Mouse (Mus musculus): ENCODE measurements around the gene Snx21. TPM values are rescaled to one million over a fixed set of nuclear protein-coding genes. Genes with fewer than 3 reads are reported as not detected.
"Not testable (repeated sequence)": the region's sequence is repeated elsewhere in the genome, so short reads cannot be mapped to it uniquely, and the experiment has no call there.

Gene Snx21
- polyA plus RNA-seq, 1 experiment from 2014 or later, result 22.9 TPM

DNA sequence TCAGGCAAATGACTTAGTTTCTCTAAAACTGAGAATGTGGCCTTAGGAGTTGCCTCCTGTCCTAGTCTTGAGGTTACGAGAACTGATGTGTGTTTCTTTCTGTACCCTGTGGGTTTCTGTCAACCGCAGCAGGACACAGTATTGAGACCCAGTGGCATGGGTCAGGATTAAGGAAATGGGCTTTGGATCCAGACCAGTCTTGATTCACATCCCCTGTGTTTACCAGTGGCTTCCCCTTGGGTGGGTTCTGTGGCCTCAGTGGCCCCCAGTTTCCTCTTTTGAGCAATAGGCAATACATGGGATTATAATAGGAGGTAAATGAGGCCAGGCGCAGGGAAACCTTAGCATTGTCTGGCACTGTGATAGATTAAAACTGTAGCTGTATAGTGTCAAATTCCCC is 1.4 kb downstream of the Snx21 start:
- Histone ChIP-seq H3K4me2 (peak overlapping the region; percentile 91), H3K9me3 (no peaks in the 10 kb centered on the region), H3K27ac (replicated peaks) (no peak overlapping the region), H3K9ac (peak overlapping the region; percentile 45; the same call in 1 of the 2 replicates), H3K4me1 (replicated peaks) (peaks cover 28% of the 10 kb centered on the region), H3K27me3 (no peaks in the 10 kb centered on the region), H3K4me3 (peak overlapping the region; percentile 67), H3K36me3 (peaks cover 24% of the 10 kb centered on the region)
- no peak for ATAC-seq (ENCODE audit: low read depth)
- WGBS, result 88% methylated on average over 3 of the region's 3 CpGs

DNA sequence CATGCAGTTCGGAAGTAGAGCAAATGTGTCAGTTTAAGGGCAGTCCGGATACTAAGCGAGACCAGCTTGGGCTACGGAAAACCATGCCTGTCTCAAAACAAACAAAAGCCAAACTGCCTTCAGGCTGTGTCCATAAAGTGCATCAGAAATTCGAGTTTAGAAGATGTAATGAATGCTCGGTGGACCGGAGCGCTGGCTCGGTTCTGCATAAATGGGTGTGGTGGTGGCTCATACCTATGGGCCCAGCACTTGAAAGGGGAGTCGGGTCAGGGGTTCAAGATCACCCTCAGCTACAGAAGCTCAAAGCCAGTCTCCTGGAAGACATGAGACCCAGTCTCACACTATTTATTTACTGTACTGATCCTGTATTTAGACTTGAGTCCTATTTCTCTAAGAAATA is 2.2 kb downstream of the Snx21 start:
- Histone ChIP-seq H3K4me3 (no peak overlapping the region), H3K27ac (replicated peaks) (no peak overlapping the region), H3K9me3 (no peaks in the 10 kb centered on the region), H3K27me3 (no peaks in the 10 kb centered on the region), H3K9ac (no peak overlapping the region), H3K4me1 (replicated peaks) (peaks cover 28% of the 10 kb centered on the region), H3K36me3 (peaks cover 31% of the 10 kb centered on the region), H3K4me2 (0 out of 2 replicates have a peak overlapping the region, but pooled peaks have one; percentile 91)
- no peak for ATAC-seq (ENCODE audit: low read depth)
- 83% methylated on average over 10 of the region's 10 CpGs for WGBS

DNA sequence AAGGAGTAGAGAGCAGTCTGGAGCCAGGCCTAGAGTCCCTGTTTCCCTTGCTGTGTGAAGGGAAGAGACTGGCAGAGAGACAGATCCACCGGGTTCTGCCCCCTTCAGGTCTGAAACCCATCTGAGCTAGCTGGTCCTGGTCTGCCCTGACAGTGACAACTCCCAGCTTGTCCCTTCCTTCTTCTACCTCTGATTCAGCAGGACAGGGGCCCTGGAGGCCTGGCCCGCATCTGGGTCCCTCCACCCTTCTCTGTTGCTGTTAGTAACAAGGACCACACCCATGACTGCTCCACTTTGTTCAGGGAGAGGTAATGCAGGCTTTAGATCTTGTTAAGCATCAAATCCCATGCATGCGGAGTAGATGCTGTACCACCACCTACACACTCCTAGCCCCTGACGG is 2.8 kb downstream of the Snx21 start:
- 92% methylated on average over 4 of the region's 4 CpGs for WGBS

GRCm38 (mm10) chr2:164790451-164790850 is 4.8 kb downstream of the Snx21 start:
- H3K4me2 ChIP-seq, result no peak overlapping the region
- WGBS, result 81% methylated on average over 4 of the region's 4 CpGs
- H3K9me3 ChIP-seq, result no peaks in the 10 kb centered on the region
- H3K27ac ChIP-seq (replicated peaks), result no peak overlapping the region
- ATAC-seq (ENCODE audit: low read depth), result no peak
- no peaks in the 10 kb centered on the region for H3K27me3 ChIP-seq
- H3K4me3 ChIP-seq, result no peak overlapping the region
- H3K9ac ChIP-seq, result no peak overlapping the region
- H3K4me1 ChIP-seq (replicated peaks), result peaks cover 19% of the 10 kb centered on the region
- peaks cover 55% of the 10 kb centered on the region for H3K36me3 ChIP-seq

More for the DNA sequence above, 2.8 kb downstream of the Snx21 start:
- peaks cover 28% of the 10 kb centered on the region for H3K4me1 ChIP-seq (replicated peaks)
- no peak for ATAC-seq (ENCODE audit: low read depth)
- no peak overlapping the region for H3K27ac ChIP-seq (replicated peaks)
- H3K4me2 ChIP-seq, result no peak overlapping the region
- H3K27me3 ChIP-seq, result no peaks in the 10 kb centered on the region
- no peak overlapping the region for H3K4me3 ChIP-seq
- peaks cover 38% of the 10 kb centered on the region for H3K36me3 ChIP-seq
- no peak overlapping the region for H3K9ac ChIP-seq
- no peaks in the 10 kb centered on the region for H3K9me3 ChIP-seq

- ATAC-seq (ENCODE audit: low read depth), result no peak
- Histone ChIP-seq H3K9ac (peak overlapping the region; percentile 22; the same call in 1 of the 2 replicates), H3K4me2 (no peak overlapping the region), H3K36me3 (peaks cover 69% of the 10 kb centered on the region), H3K9me3 (no peaks in the 10 kb centered on the region), H3K27ac (replicated peaks) (no peak overlapping the region), H3K4me3 (no peak overlapping the region), H3K4me1 (replicated peaks) (peaks cover 8% of the 10 kb centered on the region), H3K27me3 (no peaks in the 10 kb centered on the region)
- WGBS, result 86% methylated on average over 18 of the region's 18 CpGs
Observed at GRCm38 (mm10) chr2:164791841-164792261, 6.2 kb downstream of the Snx21 start.

DNA sequence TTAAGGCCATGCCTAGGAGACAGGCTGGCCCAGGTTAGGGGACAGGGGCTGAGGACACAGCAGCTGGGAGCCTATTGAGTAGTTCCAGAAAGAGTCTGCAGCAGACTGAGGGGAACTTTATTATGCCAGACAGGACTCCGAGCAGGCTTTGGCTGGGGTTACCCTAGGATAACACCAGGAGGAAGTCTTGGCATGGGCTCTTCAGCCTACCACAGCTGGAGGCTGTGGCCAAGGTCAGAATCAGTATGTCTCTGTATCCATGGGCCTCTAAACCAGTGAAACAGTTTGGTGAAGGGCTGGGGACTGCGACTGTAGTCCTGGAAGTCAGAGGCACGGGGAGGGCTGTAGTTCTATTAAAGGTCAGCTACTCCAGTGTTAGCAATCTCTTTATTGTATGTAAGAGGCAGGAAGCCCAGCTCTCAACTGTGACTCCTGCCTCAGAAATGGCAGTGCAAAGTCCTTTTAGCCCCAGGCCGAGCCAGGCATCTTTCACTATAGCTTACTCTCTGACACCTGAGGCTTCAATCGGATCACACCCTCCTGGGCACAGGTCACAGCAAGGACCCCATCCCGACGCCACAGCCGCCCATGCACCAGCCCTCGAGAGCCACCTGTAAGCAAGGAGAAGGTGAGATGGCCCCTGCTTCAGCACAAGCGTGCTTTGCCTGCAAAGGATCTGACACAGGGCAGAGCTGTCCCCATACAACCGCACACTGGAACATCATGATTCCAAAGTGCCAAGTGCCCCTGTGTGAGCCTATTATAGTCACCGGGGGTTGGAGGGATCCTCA is 7.0 kb downstream of the Snx21 start:
- H3K27me3 ChIP-seq, result no peaks in the 10 kb centered on the region
- 97% methylated on average over 12 of the region's 12 CpGs for WGBS
- H3K9ac ChIP-seq, result peak overlapping the region; percentile 22; the same call in 1 of the 2 replicates
- H3K36me3 ChIP-seq, result peaks cover 74% of the 10 kb centered on the region
- H3K4me1 ChIP-seq (replicated peaks), result 0 out of 2 replicates have a peak, but pooled peaks cover 3% of the 10 kb centered on the region
- H3K4me3 ChIP-seq, result no peak overlapping the region
- H3K27ac ChIP-seq (replicated peaks), result no peak overlapping the region
- H3K4me2 ChIP-seq, result no peak overlapping the region
- no peaks in the 10 kb centered on the region for H3K9me3 ChIP-seq
- ATAC-seq (ENCODE audit: low read depth), result no peak

DNA sequence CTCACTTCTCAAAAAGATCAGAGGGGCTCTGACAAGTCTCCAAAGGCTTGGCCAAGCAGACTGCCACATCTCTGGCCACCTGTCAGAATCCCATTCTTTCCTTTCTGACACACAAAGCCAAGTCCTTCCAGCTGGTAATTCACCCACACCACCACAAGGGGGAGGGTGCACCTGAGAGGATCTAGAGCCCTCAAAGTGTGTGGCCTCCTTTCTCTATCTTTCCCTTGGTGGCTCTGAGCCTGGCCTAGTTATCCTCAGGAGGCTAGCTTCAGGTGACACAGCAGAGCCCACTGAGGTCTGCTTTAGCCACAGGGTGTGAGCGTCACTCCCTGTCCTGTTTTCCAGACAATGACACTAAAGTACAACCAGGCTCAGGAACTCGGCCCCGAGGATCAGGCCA is 7.6 kb downstream of the Snx21 start:
- Histone ChIP-seq H3K36me3 (peaks cover 80% of the 10 kb centered on the region), H3K9me3 (no peaks in the 10 kb centered on the region), H3K4me2 (no peak overlapping the region), H3K27ac (replicated peaks) (no peak overlapping the region), H3K9ac (no peak overlapping the region), H3K27me3 (no peaks in the 10 kb centered on the region), H3K4me3 (no peak overlapping the region), H3K4me1 (replicated peaks) (no peaks in the 10 kb centered on the region)
- 83% methylated on average over 3 of the region's 3 CpGs for WGBS
- ATAC-seq (ENCODE audit: low read depth), result no peak

GRCm38 (mm10) chr2:164793772-164794171 is 8.1 kb downstream of the Snx21 start:
- H3K4me1 ChIP-seq (replicated peaks), result no peaks in the 10 kb centered on the region
- no peak overlapping the region for H3K4me3 ChIP-seq
- ATAC-seq (ENCODE audit: low read depth), result no peak
- no peak overlapping the region for H3K9ac ChIP-seq
- H3K27ac ChIP-seq (replicated peaks), result no peak overlapping the region
- H3K36me3 ChIP-seq, result peaks cover 85% of the 10 kb centered on the region
- H3K27me3 ChIP-seq, result no peaks in the 10 kb centered on the region
- no peaks in the 10 kb centered on the region for H3K9me3 ChIP-seq
- no peak overlapping the region for H3K4me2 ChIP-seq
- 90% methylated on average over 2 of the region's 2 CpGs for WGBS

- Histone ChIP-seq H3K27me3 (no peaks in the 10 kb centered on the region), H3K36me3 (peaks cover 90% of the 10 kb centered on the region), H3K27ac (replicated peaks) (no peak overlapping the region), H3K4me2 (no peak overlapping the region), H3K9me3 (no peaks in the 10 kb centered on the region), H3K9ac (no peak overlapping the region), H3K4me3 (no peak overlapping the region), H3K4me1 (replicated peaks) (no peaks in the 10 kb centered on the region)
- 39% methylated on average over 5 of the region's 5 CpGs for WGBS
- ATAC-seq (ENCODE audit: low read depth), result 0 out of 2 replicates have a peak, but pooled peaks have one; percentile 26
Observed at GRCm38 (mm10) chr2:164794293-164794692, 8.7 kb downstream of the Snx21 start.

DNA sequence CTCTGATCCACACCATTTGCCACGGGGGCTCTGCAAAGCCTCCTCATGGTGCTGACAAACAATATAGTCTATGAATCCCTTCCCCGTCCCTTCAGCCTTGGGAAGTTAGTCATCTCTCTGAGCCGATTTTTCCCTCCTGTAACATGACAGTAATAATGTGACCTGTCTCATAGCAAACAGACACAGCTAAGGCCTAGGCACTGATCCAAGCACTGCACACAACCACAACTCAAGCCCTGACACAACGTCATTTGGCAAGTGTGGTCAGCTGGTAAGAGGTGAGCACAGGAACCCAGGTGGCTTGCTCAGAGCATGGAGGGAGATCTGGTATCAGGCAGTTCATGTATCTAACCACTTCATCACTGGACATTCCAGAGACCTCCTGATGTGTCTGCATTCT is 10.2 kb downstream of the Snx21 start:
- H3K4me2 ChIP-seq, result no peak overlapping the region
- no peaks in the 10 kb centered on the region for H3K4me1 ChIP-seq (replicated peaks)
- H3K4me3 ChIP-seq, result no peak overlapping the region
- 84% methylated on average over 4 of the region's 4 CpGs for WGBS
- H3K27ac ChIP-seq (replicated peaks), result no peak overlapping the region
- H3K27me3 ChIP-seq, result no peaks in the 10 kb centered on the region
- no peaks in the 10 kb centered on the region for H3K9me3 ChIP-seq
- H3K9ac ChIP-seq, result no peak overlapping the region
- H3K36me3 ChIP-seq, result peaks cover 91% of the 10 kb centered on the region
- no peak for ATAC-seq (ENCODE audit: low read depth)

- 85% methylated on average over 6 of the region's 6 CpGs for WGBS
- not testable (repeated sequence) for H3K4me3 ChIP-seq; H3K9me3 ChIP-seq; ATAC-seq (ENCODE audit: low read depth); H3K27ac ChIP-seq (replicated peaks); H3K4me2 ChIP-seq; H3K27me3 ChIP-seq; H3K9ac ChIP-seq
- Histone ChIP-seq H3K36me3 (peaks cover 77% of the 10 kb centered on the region), H3K4me1 (replicated peaks) (peaks cover 11% of the 10 kb centered on the region)
Observed at GRCm38 (mm10) chr2:164798554-164798953, 12.9 kb downstream of the Snx21 start.

GRCm38 (mm10) chr2:164800252-164801004 is 14.8 kb downstream of the Snx21 start:
- Histone ChIP-seq H3K4me3 (no peak overlapping the region), H3K9me3 (no peaks in the 10 kb centered on the region), H3K4me1 (replicated peaks) (peaks cover 21% of the 10 kb centered on the region), H3K27me3 (no peaks in the 10 kb centered on the region), H3K4me2 (no peak overlapping the region), H3K36me3 (peaks cover 62% of the 10 kb centered on the region), H3K27ac (replicated peaks) (no peak overlapping the region), H3K9ac (no peak overlapping the region)
- ATAC-seq (ENCODE audit: low read depth), result no peak
- 92% methylated on average over 13 of the region's 13 CpGs for WGBS
